Mouse (Mus musculus): ENCODE measurements at regions not wholly inside any gene's neighbourhood (a gene's known extent, or its start where the extent isn't known, plus 50 kb on each side); places are given as distances from the start of the nearest gene placed in this dataset.

DNA sequence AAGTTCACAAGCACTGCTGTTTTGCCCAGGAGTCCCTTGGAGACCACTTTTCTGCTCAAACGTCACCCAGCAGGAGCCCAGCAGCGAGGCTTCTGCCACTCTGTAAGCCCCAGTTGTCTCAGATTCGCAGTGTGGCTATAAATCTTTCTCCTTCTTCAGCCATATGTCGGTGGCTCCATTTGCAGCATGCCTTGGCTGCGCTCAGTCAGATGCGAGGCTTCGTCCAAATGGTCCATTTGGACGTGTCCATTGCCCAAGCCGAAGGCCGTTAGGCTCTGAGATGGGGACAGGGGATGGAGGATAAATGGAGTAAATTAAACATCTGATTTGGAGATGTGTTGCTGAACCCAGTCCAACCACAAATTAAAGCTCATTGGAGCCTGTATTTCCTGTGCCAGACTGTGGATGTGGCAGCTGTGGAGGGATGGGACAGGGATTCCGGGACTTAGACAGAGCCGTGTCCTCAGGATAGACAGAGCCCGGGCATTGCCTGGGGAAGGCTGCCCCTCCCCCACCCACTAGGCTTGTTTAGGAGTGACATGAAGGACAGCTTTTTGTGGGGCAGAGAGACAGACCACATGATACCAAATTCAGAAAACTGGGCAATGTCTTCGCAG is 221.6 kb downstream of the Ajap1 start:
- H3K27ac ChIP-seq (ENCODE audit: control insufficient read depth, low read depth, low read length), result no peak overlapping the region
- H3K4me1 ChIP-seq (ENCODE audit: control insufficient read depth in 1 of 2, insufficient read depth in 2 of 2, low read length in 2 of 2), result no peaks in the 10 kb centered on the region
- no peaks in the 10 kb centered on the region for H3K9me3 ChIP-seq (replicated peaks; ENCODE audit: insufficient read depth, low read length)
- no peak for TF ChIP-seq CHD2 (IDR thresholded peaks at IDR 0.05; ENCODE audit: low read length)
- TF ChIP-seq MAFK (IDR thresholded peaks at IDR 0.05; ENCODE audit: borderline replicate concordance, low read depth, low read length), result no peak
- TF ChIP-seq HCFC1 (IDR thresholded peaks at IDR 0.05; ENCODE audit: low read depth, low read length), result no peak
- TF ChIP-seq CTCF (IDR thresholded peaks at IDR 0.05 in 2 of 3, conservative IDR thresholded peaks at IDR 0.05 in 1 of 3; ENCODE audit: control insufficient read depth in 1 of 3, insufficient read depth in 1 of 3, low read depth in 2 of 3, low read length in 3 of 3, poor library complexity in 1 of 3, severe bottlenecking in 1 of 3), result no peak
- TF ChIP-seq MXI1 (IDR thresholded peaks at IDR 0.05; ENCODE audit: low read depth, low read length), result no peak
- no peak for TF ChIP-seq POLR2AphosphoS5 (IDR thresholded peaks at IDR 0.05; ENCODE audit: borderline replicate concordance, low read depth, low read length)
- no peak for TF ChIP-seq EP300 (IDR thresholded peaks at IDR 0.05; ENCODE audit: low read depth in 1 of 2, low read length in 2 of 2)
- no peak for TF ChIP-seq ZKSCAN1 (IDR thresholded peaks at IDR 0.05; ENCODE audit: low read depth, low read length)
- no peak for TF ChIP-seq USF1 (IDR thresholded peaks at IDR 0.05; ENCODE audit: low read depth, low read length)
- no peak for TF ChIP-seq SIN3A (IDR thresholded peaks at IDR 0.05; ENCODE audit: low read length)
- TF ChIP-seq JUND (IDR thresholded peaks at IDR 0.05; ENCODE audit: low read depth, low read length), result no peak
- no peak for TF ChIP-seq TAL1 (IDR thresholded peaks at IDR 0.05; ENCODE audit: low read length)
- no peak for TF ChIP-seq POLR2A (IDR thresholded peaks at IDR 0.05; ENCODE audit: control insufficient read depth in 1 of 2, insufficient read depth in 1 of 2, low read depth in 1 of 2, low read length in 2 of 2, poor library complexity in 1 of 2)
- no peak for TF ChIP-seq ZMIZ1 (IDR thresholded peaks at IDR 0.05; ENCODE audit: low read depth, low read length)
- no peak for DNase-seq (ENCODE audit: low read depth, low spot score)
- H3K9ac ChIP-seq (ENCODE audit: control insufficient read depth, low read depth, low read length, poor library complexity, severe bottlenecking), result no peak overlapping the region
- no peaks in the 10 kb centered on the region for H3K79me2 ChIP-seq (ENCODE audit: control insufficient read depth, insufficient read depth, low read length, poor library complexity)
- no peaks in the 10 kb centered on the region for H3K36me3 ChIP-seq (ENCODE audit: control insufficient read depth in 1 of 2, insufficient read depth in 2 of 2, low read length in 2 of 2)
- no peaks in the 10 kb centered on the region for H3K27me3 ChIP-seq (ENCODE audit: control insufficient read depth in 1 of 2, insufficient read depth in 2 of 2, low read length in 2 of 2)
- H3K4me3 ChIP-seq (ENCODE audit: control insufficient read depth in 1 of 2, insufficient read depth in 1 of 2, low read depth in 2 of 2, low read length in 2 of 2), result no peak overlapping the region

- no peak for TF ChIP-seq CHD1 (IDR thresholded peaks at IDR 0.05; ENCODE audit: low read depth, low read length)
- no peak for TF ChIP-seq RCOR1 (IDR thresholded peaks at IDR 0.05; ENCODE audit: low read depth, low read length)
- TF ChIP-seq MAZ (IDR thresholded peaks at IDR 0.05; ENCODE audit: low read depth, low read length), result no peak
- no peak for TF ChIP-seq ZNF384 (IDR thresholded peaks at IDR 0.05; ENCODE audit: low read depth, low read length)
- no peak for TF ChIP-seq CHD2 (IDR thresholded peaks at IDR 0.05; ENCODE audit: low read length)
- TF ChIP-seq CTCF (IDR thresholded peaks at IDR 0.05 in 2 of 3, conservative IDR thresholded peaks at IDR 0.05 in 1 of 3; ENCODE audit: control insufficient read depth in 1 of 3, insufficient read depth in 1 of 3, low read depth in 2 of 3, low read length in 3 of 3, poor library complexity in 1 of 3, severe bottlenecking in 1 of 3), result no peak
- TF ChIP-seq MYC (IDR thresholded peaks at IDR 0.05; ENCODE audit: low read depth, low read length), result no peak
- TF ChIP-seq RAD21 (IDR thresholded peaks at IDR 0.05; ENCODE audit: low read depth, low read length), result no peak
- no peak for TF ChIP-seq TAL1 (IDR thresholded peaks at IDR 0.05; ENCODE audit: low read length)
- TF ChIP-seq ZMIZ1 (IDR thresholded peaks at IDR 0.05; ENCODE audit: low read depth, low read length), result no peak
- H3K4me3 ChIP-seq (ENCODE audit: control insufficient read depth in 1 of 2, insufficient read depth in 1 of 2, low read depth in 2 of 2, low read length in 2 of 2), result no peak overlapping the region
- H3K27me3 ChIP-seq (ENCODE audit: control insufficient read depth in 1 of 2, insufficient read depth in 2 of 2, low read length in 2 of 2), result no peaks in the 10 kb centered on the region
- H3K27ac ChIP-seq (ENCODE audit: control insufficient read depth, low read depth, low read length), result no peak overlapping the region
- H3K4me1 ChIP-seq (ENCODE audit: control insufficient read depth in 1 of 2, insufficient read depth in 2 of 2, low read length in 2 of 2), result no peaks in the 10 kb centered on the region
- H3K9me3 ChIP-seq (replicated peaks; ENCODE audit: insufficient read depth, low read length), result no peaks in the 10 kb centered on the region
- H3K36me3 ChIP-seq (ENCODE audit: control insufficient read depth in 1 of 2, insufficient read depth in 2 of 2, low read length in 2 of 2), result no peaks in the 10 kb centered on the region
- no peaks in the 10 kb centered on the region for H3K79me2 ChIP-seq (ENCODE audit: control insufficient read depth, insufficient read depth, low read length, poor library complexity)
- DNase-seq (ENCODE audit: low read depth, low spot score), result no peak
- no peak overlapping the region for H3K9ac ChIP-seq (ENCODE audit: control insufficient read depth, low read depth, low read length, poor library complexity, severe bottlenecking)
Measured at GRCm38 (mm10) chr4:153251943-153252342, 230.7 kb downstream of the Ajap1 start.
